Mouse (Mus musculus): Measurements from ENCODE around the gene Fbxl19. TPM values are rescaled to one million over a fixed set of nuclear protein-coding genes. Genes with fewer than 3 reads are reported as not detected.

Gene Fbxl19
- polyA plus RNA-seq, 1 experiment, result not detected

- 77% methylated on average over 6 of the region's 6 CpGs for WGBS
- peaks cover 18% of the 10 kb centered on the region for H3K4me1 ChIP-seq (ENCODE audit: control insufficient read depth, insufficient read depth, low read length)
- TF ChIP-seq CTCF (IDR thresholded peaks at IDR 0.05; ENCODE audit: insufficient read depth, low read depth, low read length) (no peak), POLR2A (IDR thresholded peaks at IDR 0.05; ENCODE audit: insufficient read depth, low read depth, low read length) (no peak)
- H3K4me3 ChIP-seq (ENCODE audit: insufficient read depth, low read depth, low read length), result no peak overlapping the region
- H3K27ac ChIP-seq (ENCODE audit: insufficient read depth, low read depth, low read length), result no peak overlapping the region
Measured at GRCm38 (mm10) chr7:127759716-127760115, 15.4 kb downstream of the Fbxl19 start.

GRCm38 (mm10) chr7:127760478-127760877 lies 16.1 kb downstream of the Fbxl19 start:
- TF ChIP-seq CTCF (IDR thresholded peaks at IDR 0.05; ENCODE audit: insufficient read depth, low read depth, low read length) (no peak), POLR2A (IDR thresholded peaks at IDR 0.05; ENCODE audit: insufficient read depth, low read depth, low read length) (no peak)
- H3K4me1 ChIP-seq (ENCODE audit: control insufficient read depth, insufficient read depth, low read length), result peaks cover 13% of the 10 kb centered on the region
- H3K27ac ChIP-seq (ENCODE audit: insufficient read depth, low read depth, low read length), result no peak overlapping the region
- no peak overlapping the region for H3K4me3 ChIP-seq (ENCODE audit: insufficient read depth, low read depth, low read length)
- WGBS, result 74% methylated on average over 3 of the region's 3 CpGs

GRCm38 (mm10) chr7:127761026-127761425 lies 16.7 kb downstream of the Fbxl19 start:
- Histone ChIP-seq H3K4me1 (ENCODE audit: control insufficient read depth, insufficient read depth, low read length) (peaks cover 11% of the 10 kb centered on the region), H3K27ac (ENCODE audit: insufficient read depth, low read depth, low read length) (no peak overlapping the region), H3K4me3 (ENCODE audit: insufficient read depth, low read depth, low read length) (no peak overlapping the region)
- WGBS, result 30% methylated on average over 7 of the region's 7 CpGs
- TF ChIP-seq POLR2A (IDR thresholded peaks at IDR 0.05; ENCODE audit: insufficient read depth, low read depth, low read length) (no peak), CTCF (IDR thresholded peaks at IDR 0.05; ENCODE audit: insufficient read depth, low read depth, low read length) (peak; percentile 70; the same call in 1 of the 2 replicates)

GRCm38 (mm10) chr7:127763642-127764041 lies 19.3 kb downstream of the Fbxl19 start:
- Histone ChIP-seq H3K27ac (ENCODE audit: insufficient read depth, low read depth, low read length) (no peak overlapping the region), H3K4me1 (ENCODE audit: control insufficient read depth, insufficient read depth, low read length) (peaks cover 9% of the 10 kb centered on the region), H3K4me3 (ENCODE audit: insufficient read depth, low read depth, low read length) (no peak overlapping the region)
- 93% methylated on average over 4 of the region's 4 CpGs for WGBS
- TF ChIP-seq POLR2A (IDR thresholded peaks at IDR 0.05; ENCODE audit: insufficient read depth, low read depth, low read length), result no peak

- Histone ChIP-seq H3K4me1 (ENCODE audit: control insufficient read depth, insufficient read depth, low read length) (peaks cover 19% of the 10 kb centered on the region), H3K27ac (ENCODE audit: insufficient read depth, low read depth, low read length) (no peak overlapping the region), H3K4me3 (ENCODE audit: insufficient read depth, low read depth, low read length) (no peak overlapping the region)
- 82% methylated on average over 2 of the region's 2 CpGs for WGBS
- TF ChIP-seq CTCF (IDR thresholded peaks at IDR 0.05; ENCODE audit: insufficient read depth, low read depth, low read length) (no peak), POLR2A (IDR thresholded peaks at IDR 0.05; ENCODE audit: insufficient read depth, low read depth, low read length) (no peak)
Measured at GRCm38 (mm10) chr7:127765756-127766155, 21.4 kb downstream of the Fbxl19 start.

- peaks cover 23% of the 10 kb centered on the region for H3K4me1 ChIP-seq (ENCODE audit: control insufficient read depth, insufficient read depth, low read length)
- WGBS, result 73% methylated on average over 17 of the region's 17 CpGs
- H3K4me3 ChIP-seq (ENCODE audit: insufficient read depth, low read depth, low read length), result no peak overlapping the region
- TF ChIP-seq POLR2A (IDR thresholded peaks at IDR 0.05; ENCODE audit: insufficient read depth, low read depth, low read length) (no peak), CTCF (IDR thresholded peaks at IDR 0.05; ENCODE audit: insufficient read depth, low read depth, low read length) (no peak)
- no peak overlapping the region for H3K27ac ChIP-seq (ENCODE audit: insufficient read depth, low read depth, low read length)
Measured at GRCm38 (mm10) chr7:127766851-127767609, 22.7 kb downstream of the Fbxl19 start.

GRCm38 (mm10) chr7:127767671-127768345 lies 23.5 kb downstream of the Fbxl19 start:
- H3K27ac ChIP-seq (ENCODE audit: insufficient read depth, low read depth, low read length), result no peak overlapping the region
- H3K4me3 ChIP-seq (ENCODE audit: insufficient read depth, low read depth, low read length), result no peak overlapping the region
- 92% methylated on average over 19 of the region's 19 CpGs for WGBS
- TF ChIP-seq POLR2A (IDR thresholded peaks at IDR 0.05; ENCODE audit: insufficient read depth, low read depth, low read length), result no peak
- no peak for TF ChIP-seq CTCF (IDR thresholded peaks at IDR 0.05; ENCODE audit: insufficient read depth, low read depth, low read length)
- H3K4me1 ChIP-seq (ENCODE audit: control insufficient read depth, insufficient read depth, low read length), result peaks cover 23% of the 10 kb centered on the region

GRCm38 (mm10) chr7:127768346-127768996 lies 24.1 kb downstream of the Fbxl19 start:
- Histone ChIP-seq H3K4me1 (ENCODE audit: control insufficient read depth, insufficient read depth, low read length) (peaks cover 23% of the 10 kb centered on the region), H3K27ac (ENCODE audit: insufficient read depth, low read depth, low read length) (peak overlapping the region; percentile 69; the same call in 1 of the 2 replicates), H3K4me3 (ENCODE audit: insufficient read depth, low read depth, low read length) (peak overlapping the region; percentile 28; the same call in 1 of the 2 replicates)
- TF ChIP-seq POLR2A (IDR thresholded peaks at IDR 0.05; ENCODE audit: insufficient read depth, low read depth, low read length) (no peak), CTCF (IDR thresholded peaks at IDR 0.05; ENCODE audit: insufficient read depth, low read depth, low read length) (no peak)
- 48% methylated on average over 13 of the region's 13 CpGs for WGBS

Measured in olfactory bulb, adult 2 months (tissue).